In genomic region chr15:80711401-80712151, GRCm38 (mm10) we compare ENCODE assay signal across 8 mouse cellular contexts. TPM values are rescaled to one million over a fixed set of nuclear protein-coding genes. Genes with fewer than 3 reads are reported as not detected.
DNase-seq lines count a peak whose midpoint lies in the region; ATAC-seq and TF ChIP-seq lines count a peak whose summit lies in the region.

No protein-coding gene starts in this region.

- peaks cover 18% of the 10 kb centered on the region for H3K4me1 ChIP-seq in bone marrow macrophage, adult 2 months (ENCODE audit: control insufficient read depth, insufficient read depth, low read length)
- peaks cover 31% of the 10 kb centered on the region for H3K4me1 ChIP-seq in erythroblast, embryonic 14.5 days (ENCODE audit: control insufficient read depth)
- H3K4me1 ChIP-seq in heart, embryonic 12.5 days (replicated peaks), result peaks cover 23% of the 10 kb centered on the region
- peaks cover 27% of the 10 kb centered on the region for H3K4me1 ChIP-seq in kidney, embryonic 16.5 days (ENCODE audit: insufficient read depth, low read length)
- H3K4me1 ChIP-seq in liver, embryonic 15.5 days (replicated peaks), result peaks cover 32% of the 10 kb centered on the region
- H3K4me1 ChIP-seq in neural tube, embryonic 11.5 days (ENCODE audit: control insufficient read depth, insufficient read depth, low read length), result peaks cover 3% of the 10 kb centered on the region; the same call in 1 of the 2 replicates
- H3K4me1 ChIP-seq in stomach, postnatal 0 days (replicated peaks; ENCODE audit: control insufficient read depth, insufficient read depth), result peaks cover 7% of the 10 kb centered on the region; the same call in 1 of the 2 replicates

- peak; percentile 73 for DNase-seq in CD4-positive, CD25-positive, alpha-beta regulatory T cell, adult 2 months (ENCODE audit: low read depth, low spot score)
- peak; percentile 66 for DNase-seq in neural tube, embryonic 11.5 days (ENCODE audit: low spot score)
- peak; percentile 67 for DNase-seq in stomach, postnatal 0 days (ENCODE audit: low spot score)

- under 1% methylated on average over 84 of the region's 106 CpGs for WGBS in heart, embryonic 12.5 days
- under 1% methylated on average over 67 of the region's 106 CpGs for WGBS in kidney, embryonic 16.5 days
- under 1% methylated on average over 96 of the region's 106 CpGs for WGBS in liver, embryonic 15.5 days (ENCODE audit: insufficient replicate concordance)
- WGBS in neural tube, embryonic 11.5 days, result under 1% methylated on average over 76 of the region's 106 CpGs
- WGBS in stomach, postnatal 0 days, result under 1% methylated on average over 72 of the region's 106 CpGs

- peak overlapping the region; percentile 82 for H3K9ac ChIP-seq in heart, embryonic 12.5 days
- peak overlapping the region; percentile 88 for H3K9ac ChIP-seq in kidney, embryonic 16.5 days (replicated peaks; ENCODE audit: low read length)
- peak overlapping the region; percentile 89 for H3K9ac ChIP-seq in liver, embryonic 15.5 days
- H3K9ac ChIP-seq in neural tube, embryonic 11.5 days (ENCODE audit: low read length), result peak overlapping the region; percentile 75
- H3K9ac ChIP-seq in stomach, postnatal 0 days (ENCODE audit: low read length), result peak overlapping the region; percentile 96

- peak; percentile 23 for ATAC-seq in heart, embryonic 12.5 days (ENCODE audit: insufficient number of reproducible peaks, low FRiP score)
- peak; percentile 39 for ATAC-seq in kidney, embryonic 16.5 days (ENCODE audit: low FRiP score, low TSS enrichment)
- peak; percentile 8 for ATAC-seq in liver, embryonic 15.5 days (ENCODE audit: insufficient read depth)
- peak; percentile 56 for ATAC-seq in neural tube, embryonic 11.5 days (ENCODE audit: insufficient read depth, low FRiP score, low TSS enrichment)
- peak; percentile 38 for ATAC-seq in stomach, postnatal 0 days (ENCODE audit: low FRiP score, low TSS enrichment)

- peak overlapping the region; percentile 95 for H3K4me2 ChIP-seq in heart, embryonic 12.5 days
- peak overlapping the region; percentile 81 for H3K4me2 ChIP-seq in kidney, embryonic 16.5 days (replicated peaks; ENCODE audit: low read depth, low read length)
- H3K4me2 ChIP-seq in liver, embryonic 15.5 days, result peak overlapping the region; percentile 94
- H3K4me2 ChIP-seq in neural tube, embryonic 11.5 days (ENCODE audit: low read depth), result peak overlapping the region; percentile 91
- peak overlapping the region; percentile 80 for H3K4me2 ChIP-seq in stomach, postnatal 0 days (replicated peaks; ENCODE audit: low read depth)

- TF ChIP-seq POLR2A in bone marrow macrophage, adult 2 months (IDR thresholded peaks at IDR 0.05; ENCODE audit: borderline replicate concordance, low read depth, low read length), result no peak

- no peaks in the 10 kb centered on the region for H3K36me3 ChIP-seq in erythroblast, embryonic 14.5 days (ENCODE audit: control insufficient read depth)
- H3K36me3 ChIP-seq in heart, embryonic 12.5 days, result no peaks in the 10 kb centered on the region
- H3K36me3 ChIP-seq in kidney, embryonic 16.5 days (ENCODE audit: insufficient read depth, low read length), result no peaks in the 10 kb centered on the region
- no peaks in the 10 kb centered on the region for H3K36me3 ChIP-seq in liver, embryonic 15.5 days (replicated peaks)
- no peaks in the 10 kb centered on the region for H3K36me3 ChIP-seq in neural tube, embryonic 11.5 days (ENCODE audit: control insufficient read depth, insufficient read depth, low read length)
- no peaks in the 10 kb centered on the region for H3K36me3 ChIP-seq in stomach, postnatal 0 days (ENCODE audit: control insufficient read depth, insufficient read depth, low read length)

- H3K27me3 ChIP-seq in erythroblast, embryonic 14.5 days (ENCODE audit: control insufficient read depth), result peaks cover 15% of the 10 kb centered on the region
- H3K27me3 ChIP-seq in heart, embryonic 12.5 days (replicated peaks), result no peaks in the 10 kb centered on the region
- no peaks in the 10 kb centered on the region for H3K27me3 ChIP-seq in kidney, embryonic 16.5 days (ENCODE audit: insufficient read depth, low read length)
- no peaks in the 10 kb centered on the region for H3K27me3 ChIP-seq in liver, embryonic 15.5 days
- H3K27me3 ChIP-seq in neural tube, embryonic 11.5 days (ENCODE audit: control insufficient read depth, insufficient read depth, low read length), result no peaks in the 10 kb centered on the region
- no peaks in the 10 kb centered on the region for H3K27me3 ChIP-seq in stomach, postnatal 0 days (ENCODE audit: control insufficient read depth, insufficient read depth, low read length)

- no peak for TF ChIP-seq EP300 in stomach, postnatal 0 days (optimal IDR thresholded peaks at IDR 0.05)

- peak overlapping the region; percentile 73 for H3K4me3 ChIP-seq in bone marrow macrophage, adult 2 months (ENCODE audit: insufficient read depth, low read length)
- H3K4me3 ChIP-seq in erythroblast, embryonic 14.5 days (replicated peaks), result peak overlapping the region; percentile 91
- peak overlapping the region; percentile 83 for H3K4me3 ChIP-seq in heart, embryonic 12.5 days
- peak overlapping the region; percentile 82 for H3K4me3 ChIP-seq in kidney, embryonic 16.5 days (ENCODE audit: low read length)
- peak overlapping the region; percentile 98 for H3K4me3 ChIP-seq in liver, embryonic 15.5 days (replicated peaks)
- peak overlapping the region; percentile 94 for H3K4me3 ChIP-seq in neural tube, embryonic 11.5 days (ENCODE audit: low read depth, low read length)
- H3K4me3 ChIP-seq in stomach, postnatal 0 days (ENCODE audit: low read depth, low read length), result peak overlapping the region; percentile 97

- TF ChIP-seq CTCF in bone marrow macrophage, adult 2 months (IDR thresholded peaks at IDR 0.05; ENCODE audit: low read depth, low read length), result no peak
- 0 out of 2 replicates have a peak, but pooled peaks have one; percentile 11 for TF ChIP-seq CTCF in stomach, postnatal 0 days (IDR thresholded peaks at IDR 0.05; ENCODE audit: low read depth)

- H3K27ac ChIP-seq in bone marrow macrophage, adult 2 months (ENCODE audit: insufficient read depth, low read depth, low read length), result peak overlapping the region; percentile 40
- peak overlapping the region; percentile 81 for H3K27ac ChIP-seq in heart, embryonic 12.5 days (ENCODE audit: poor library complexity, severe bottlenecking)
- H3K27ac ChIP-seq in kidney, embryonic 16.5 days (ENCODE audit: low read length), result peak overlapping the region; percentile 72
- H3K27ac ChIP-seq in liver, embryonic 15.5 days (replicated peaks), result peak overlapping the region; percentile 87
- H3K27ac ChIP-seq in neural tube, embryonic 11.5 days (ENCODE audit: low read depth, low read length), result peak overlapping the region; percentile 84
- peak overlapping the region; percentile 96 for H3K27ac ChIP-seq in stomach, postnatal 0 days (replicated peaks)

- H3K9me3 ChIP-seq in erythroblast, embryonic 14.5 days (ENCODE audit: control insufficient read depth, low read length), result no peaks in the 10 kb centered on the region
- no peaks in the 10 kb centered on the region for H3K9me3 ChIP-seq in heart, embryonic 12.5 days (replicated peaks)
- no peaks in the 10 kb centered on the region for H3K9me3 ChIP-seq in kidney, embryonic 16.5 days (ENCODE audit: low read length)
- H3K9me3 ChIP-seq in liver, embryonic 15.5 days (replicated peaks), result no peaks in the 10 kb centered on the region
- no peaks in the 10 kb centered on the region for H3K9me3 ChIP-seq in neural tube, embryonic 11.5 days (ENCODE audit: control insufficient read depth, low read length)
- H3K9me3 ChIP-seq in stomach, postnatal 0 days (ENCODE audit: control insufficient read depth, low read length), result no peaks in the 10 kb centered on the region

RNA-seq across cellular contexts. Expression of gene Tnrc6b, which starts 0.5 kb away (rescaled TPM):
- polyA plus RNA-seq in bone marrow macrophage, adult 2 months (2012; ENCODE audit: insufficient read depth, insufficient read length, missing spikeins), result 26.7 and 28.4 TPM in 2 replicates
- 8.2 and 8.6 TPM in 2 replicates for polyA plus RNA-seq in erythroblast, embryonic 14.5 days (2012)
- 36.8 and 38.5 TPM in 2 replicates for polyA plus RNA-seq in heart, embryonic 12.5 days (2016; fragmentation: Nextera tagmentation; extraction: Ambion mirVana)
- 27.4 and 33.9 TPM in 2 replicates for polyA plus RNA-seq in kidney, embryonic 16.5 days (2015; fragmentation: Nextera tagmentation; extraction: Ambion mirVana)
- 18.3 and 20.8 TPM in 2 replicates for polyA plus RNA-seq in liver, embryonic 15.5 days (2015; fragmentation: Nextera tagmentation; extraction: Ambion mirVana)
- polyA plus RNA-seq in neural tube, embryonic 11.5 days (2014; fragmentation: Nextera tagmentation; extraction: Ambion mirVana), result 12.4 and 16.1 TPM in 2 replicates
- 8.5 and 9.4 TPM in 2 replicates for polyA plus RNA-seq in stomach, postnatal 0 days (2015; fragmentation: Nextera tagmentation; extraction: Ambion mirVana)

RNA-seq across cellular contexts. Expression of gene Fam83f, which starts 39.9 kb away (rescaled TPM):
- polyA plus RNA-seq in bone marrow macrophage, adult 2 months (2012; ENCODE audit: insufficient read depth, insufficient read length, missing spikeins), result 6.9 and 8.4 TPM in 2 replicates
- polyA plus RNA-seq in erythroblast, embryonic 14.5 days (2012), result not detected in 2 replicates
- polyA plus RNA-seq in heart, embryonic 12.5 days (2016; fragmentation: Nextera tagmentation; extraction: Ambion mirVana), result 0.08 and 0.20 TPM in 2 replicates
- 5.4 and 6.3 TPM in 2 replicates for polyA plus RNA-seq in kidney, embryonic 16.5 days (2015; fragmentation: Nextera tagmentation; extraction: Ambion mirVana)
- 3.7 and 5.0 TPM in 2 replicates for polyA plus RNA-seq in liver, embryonic 15.5 days (2015; fragmentation: Nextera tagmentation; extraction: Ambion mirVana)
- 0.28 and 0.44 TPM in 2 replicates for polyA plus RNA-seq in neural tube, embryonic 11.5 days (2014; fragmentation: Nextera tagmentation; extraction: Ambion mirVana)
- polyA plus RNA-seq in stomach, postnatal 0 days (2015; fragmentation: Nextera tagmentation; extraction: Ambion mirVana), result 20.5 and 24.3 TPM in 2 replicates

Comparison
In these comparisons a context has a peak if more than half of its experiments do, and no peak if none do; other contexts are left out.
1. Peak in every context shown above with its lines: DNase-seq, ATAC-seq, H3K4me3 ChIP-seq and H3K27ac ChIP-seq.
2. H3K27ac ChIP-seq: peak in every context shown above with its lines; median percentile 96 in stomach, postnatal 0 days; 87 in liver, embryonic 15.5 days; 84 in neural tube, embryonic 11.5 days; 81 in heart, embryonic 12.5 days; 72 in kidney, embryonic 16.5 days; 40 in bone marrow macrophage, adult 2 months.